Mouse (Mus musculus) kidney, adult 2 months (tissue): ENCODE measurements around the gene Fktn.

Experiments used
- CTCF ChIP-seq: fragments of 200-500 bp; conservative IDR thresholded peaks from 2 replicates; pipeline ENCODE4 v1.5.1; 2011; ENCODE audit warnings: low read depth, mild to moderate bottlenecking, control low read depth, low read length, moderate library complexity, mixed read lengths; ENCODE audit not compliant: insufficient read depth, insufficient read length
- POLR2A ChIP-seq: fragments of 200-500 bp; IDR thresholded peaks from one replicate; pipeline ENCODE4 v1.6.1; 2011; ENCODE audit warnings: low read depth, low read length, control low read depth

GRCm38 (mm10) chr4:53795706-53796105 lies 81.9 kb downstream of the Fktn start:
- TF ChIP-seq CTCF, result no peak
- no peak for TF ChIP-seq POLR2A
